ENCODE assay signal across 23 mouse cellular contexts in the genomic region with DNA sequence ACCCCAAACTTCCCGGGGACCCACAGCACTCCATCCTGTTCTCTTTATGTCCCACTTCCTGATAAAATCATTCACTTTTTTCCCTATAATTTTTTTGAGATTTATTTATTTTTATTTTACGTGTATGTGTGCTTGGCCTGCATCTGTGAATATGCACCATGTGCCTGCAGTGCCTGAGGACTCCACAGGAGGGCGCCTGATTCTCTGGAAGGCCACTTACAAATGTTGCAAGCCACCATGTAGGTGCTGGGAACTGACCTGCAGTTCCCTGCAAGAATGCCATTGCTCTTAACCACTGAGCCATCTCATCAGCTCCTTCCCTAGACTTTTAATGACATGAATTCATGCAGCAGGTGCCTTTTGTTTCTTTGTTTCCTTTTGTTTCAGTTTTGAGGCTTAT.
DNase-seq lines count a peak whose midpoint lies in the region; ATAC-seq and TF ChIP-seq lines count a peak whose summit lies in the region.
"Had no signal": no experiment of that assay in that cellular context is flagged by ENCODE, and none has a peak within 500 bp of the region (broad histone marks: within the 10 kb centered on the region; RNA-seq: fewer than 3 reads in every experiment).

No protein-coding gene starts in this region.

- peak; percentile 23; the same call in 1 of the 2 replicates for TF ChIP-seq CTCF in kidney, postnatal 0 days (IDR thresholded peaks at IDR 0.05; ENCODE audit: low read depth)
- peak; percentile 39; the same call in 1 of the 2 replicates for TF ChIP-seq CTCF in thymus, adult 2 months (IDR thresholded peaks at IDR 0.05; ENCODE audit: borderline replicate concordance, control insufficient read depth, extremely low read depth, insufficient read depth, low read length, poor library complexity)
- TF ChIP-seq CTCF in bone marrow, adult 2 months (IDR thresholded peaks at IDR 0.05; ENCODE audit: control insufficient read depth, insufficient read depth, low read length) = peak; percentile 21; the same call in 1 of the 2 replicates

- H3K27me3 ChIP-seq in kidney, postnatal 0 days (ENCODE audit: insufficient read depth, low read length) = no peaks in the 10 kb centered on the region
- H3K27me3 ChIP-seq in kidney, embryonic 14.5 days (ENCODE audit: control insufficient read depth, insufficient read depth, low read length) = no peaks in the 10 kb centered on the region
- no peaks in the 10 kb centered on the region for H3K27me3 ChIP-seq in thymus, adult 2 months (ENCODE audit: control insufficient read depth, insufficient read depth, low read length)
- H3K27me3 ChIP-seq: liver, embryonic 15.5 days; neural tube, embryonic 15.5 days had no signal

- H3K9me3 ChIP-seq in kidney, postnatal 0 days (replicated peaks; ENCODE audit: low read length) = peaks cover 3% of the 10 kb centered on the region; the same call in 1 of the 2 replicates
- H3K9me3 ChIP-seq in kidney, embryonic 14.5 days (ENCODE audit: control insufficient read depth, low read length) = peaks cover 4% of the 10 kb centered on the region; the same call in 1 of the 2 replicates

- H3K4me1 ChIP-seq in kidney, postnatal 0 days (replicated peaks; ENCODE audit: insufficient read depth, low read length) = no peaks in the 10 kb centered on the region; the same call in 1 of the 2 replicates
- H3K4me1 ChIP-seq in kidney, embryonic 14.5 days (ENCODE audit: control insufficient read depth, insufficient read depth, low read length) = 0 out of 2 replicates have a peak, but pooled peaks cover 5% of the 10 kb centered on the region
- H3K4me1 ChIP-seq in thymus, adult 2 months (replicated peaks; ENCODE audit: control insufficient read depth, insufficient read depth, low read length) = peaks cover 3% of the 10 kb centered on the region
- H3K4me1 ChIP-seq in bone marrow, adult 2 months (ENCODE audit: control insufficient read depth, insufficient read depth, low read length) = no peaks in the 10 kb centered on the region
- H3K4me1 ChIP-seq: liver, embryonic 15.5 days had no signal

- H3K4me2 ChIP-seq in kidney, postnatal 0 days (ENCODE audit: low read length) = no peak overlapping the region
- H3K4me2 ChIP-seq in kidney, embryonic 14.5 days (replicated peaks; ENCODE audit: low read depth, low read length) = no peak overlapping the region
- H3K4me2 ChIP-seq: forebrain, embryonic 13.5 days; heart, embryonic 11.5 days; liver, embryonic 15.5 days; neural tube, embryonic 15.5 days had no signal

- WGBS in kidney, postnatal 0 days = 80% methylated on average over 3 of the region's 3 CpGs
- 85% methylated on average over 3 of the region's 3 CpGs for WGBS in kidney, embryonic 14.5 days
- WGBS in thymus, adult 2 months = 82% methylated on average over 3 of the region's 3 CpGs
- 76% methylated on average over 3 of the region's 3 CpGs for WGBS in bone marrow, adult 2 months

- H3K9ac ChIP-seq in kidney, postnatal 0 days (ENCODE audit: low read depth, low read length) = no peak overlapping the region
- H3K9ac ChIP-seq in kidney, embryonic 14.5 days (ENCODE audit: low read depth, low read length) = no peak overlapping the region
- H3K9ac ChIP-seq: forebrain, embryonic 13.5 days; liver, embryonic 15.5 days; neural tube, embryonic 15.5 days had no signal

- TF ChIP-seq POLR2A in thymus, adult 2 months (IDR thresholded peaks at IDR 0.05; ENCODE audit: control insufficient read depth, extremely low read depth, insufficient read depth, low read length, poor library complexity) = no peak
- no peak for TF ChIP-seq POLR2A in bone marrow, adult 2 months (IDR thresholded peaks at IDR 0.05; ENCODE audit: borderline replicate concordance, control insufficient read depth, low read depth, low read length)

- ATAC-seq in kidney, postnatal 0 days (replicated peaks; ENCODE audit: low FRiP score, low read depth) = no peak
- ATAC-seq in kidney, embryonic 14.5 days (ENCODE audit: low FRiP score, low TSS enrichment) = no peak
- ATAC-seq: forebrain, embryonic 13.5 days; hindbrain, embryonic 16.5 days had no signal

- DNase-seq in kidney, postnatal 0 days (ENCODE audit: low spot score) = no peak
- no peak for DNase-seq in thymus, adult 2 months
- no peak for DNase-seq in thymus, postnatal 25 days
- DNase-seq in gastrocnemius, postnatal 4 days (ENCODE audit: low spot score in 2 of 2) = no peak
- DNase-seq in layer of hippocampus, adult 8-10 months (ENCODE audit: low spot score in 2 of 2) = no peak
- DNase-seq: adrenal gland, adult 8-10 months; cerebellum, adult 11-12 months; cerebellum, postnatal 36 days; gastrocnemius, postnatal 25 days; heart, postnatal 14 days; kidney, adult 8-10 months; kidney, postnatal 4 days; layer of hippocampus, postnatal 36 days; left cerebral cortex, postnatal 4 days; lung, postnatal 36 days had no signal

- H3K27ac ChIP-seq in kidney, postnatal 0 days = no peak overlapping the region
- H3K27ac ChIP-seq in kidney, embryonic 14.5 days (ENCODE audit: low read depth, low read length) = no peak overlapping the region
- H3K27ac ChIP-seq in thymus, adult 2 months (ENCODE audit: control insufficient read depth, insufficient read depth, low read length) = no peak overlapping the region
- no peak overlapping the region for H3K27ac ChIP-seq in bone marrow, adult 2 months (ENCODE audit: control insufficient read depth, insufficient read depth, low read depth, low read length, poor library complexity)
- H3K27ac ChIP-seq: forebrain, embryonic 13.5 days; liver, embryonic 15.5 days; midbrain, embryonic 10.5 days; neural tube, embryonic 15.5 days had no signal

- H3K36me3 ChIP-seq in kidney, postnatal 0 days (ENCODE audit: insufficient read depth, low read length) = no peaks in the 10 kb centered on the region
- H3K36me3 ChIP-seq in kidney, embryonic 14.5 days (ENCODE audit: control insufficient read depth, insufficient read depth, low read length) = no peaks in the 10 kb centered on the region
- no peaks in the 10 kb centered on the region for H3K36me3 ChIP-seq in thymus, adult 2 months (ENCODE audit: control insufficient read depth, insufficient read depth, low read length)
- H3K36me3 ChIP-seq: liver, embryonic 15.5 days; midbrain, embryonic 10.5 days; neural tube, embryonic 15.5 days had no signal

- H3K4me3 ChIP-seq in kidney, postnatal 0 days (replicated peaks; ENCODE audit: low read depth, low read length) = no peak overlapping the region
- no peak overlapping the region for H3K4me3 ChIP-seq in kidney, embryonic 14.5 days (ENCODE audit: low read length)
- no peak overlapping the region for H3K4me3 ChIP-seq in thymus, adult 2 months (ENCODE audit: control insufficient read depth, insufficient read depth, low read length)
- H3K4me3 ChIP-seq in bone marrow, adult 2 months (replicated peaks; ENCODE audit: control insufficient read depth, low read depth, low read length) = no peak overlapping the region
- H3K4me3 ChIP-seq: forebrain, embryonic 13.5 days; liver, embryonic 15.5 days; midbrain, embryonic 10.5 days; neural tube, embryonic 15.5 days had no signal
